Mouse (Mus musculus) small intestine, adult 2 months (tissue): ENCODE results near the gene Them4. TPM values are rescaled to one million over a fixed set of nuclear protein-coding genes. Genes with fewer than 3 reads are reported as not detected.

Experiments used
- H3K27ac ChIP-seq: fragments of 200-500 bp; 2 replicates; pipeline ENCODE4 v1.5.1; 2012; ENCODE audit warnings: low read depth, low read length, control low read depth, inconsistent platforms; ENCODE audit not compliant: insufficient read depth
- H3K27me3 ChIP-seq: fragments of 200-500 bp; 2 replicates; pipeline ENCODE4 v1.6.1; 2012; ENCODE audit warnings: mild to moderate bottlenecking, moderate library complexity, low read length, inconsistent platforms; ENCODE audit not compliant: control insufficient read depth, insufficient read depth
- H3K36me3 ChIP-seq: fragments of 200-500 bp; 2 replicates; pipeline ENCODE4 v1.6.1; 2012; ENCODE audit warnings: mild to moderate bottlenecking, low read length, control low read depth, inconsistent platforms; ENCODE audit not compliant: control insufficient read depth, insufficient read depth
- H3K4me1 ChIP-seq: fragments of 200-500 bp; 2 replicates; pipeline ENCODE4 v1.6.1; 2012; ENCODE audit warnings: low read length, inconsistent platforms, mixed read lengths; ENCODE audit not compliant: control insufficient read depth, insufficient read depth, insufficient read length
- H3K4me3 ChIP-seq: fragments of 200-500 bp; 2 replicates; pipeline ENCODE4 v1.5.1; 2012; ENCODE audit warnings: low read depth, mild to moderate bottlenecking, control low read depth, inconsistent platforms, low read length, moderate library complexity
- CTCF ChIP-seq: fragments of 200-500 bp; IDR thresholded peaks from 2 replicates; pipeline ENCODE4 v1.5.1; 2012; ENCODE audit warnings: low read depth, mild to moderate bottlenecking, control low read depth, inconsistent platforms, low read length, moderate library complexity, mixed read lengths; ENCODE audit not compliant: insufficient replicate concordance, insufficient read length; ENCODE audit errors: extremely low read depth
- POLR2A ChIP-seq: fragments of 200-500 bp; IDR thresholded peaks from 2 replicates; pipeline ENCODE4 v1.6.1; 2012; ENCODE audit warnings: low read depth, mild to moderate bottlenecking, control low read depth, inconsistent platforms, low read length, moderate library complexity
- WGBS: fragments of 180-500 bp; shearing (Covaris S2); methylation state at CpG from one replicate; pipeline ENCODE4 v1.1.7; 2018; 5-methylcytosine and 5-hydroxymethylcytosine counted together
- polyA plus RNA-seq: library from polyadenylated mRNA; depleted of rRNA; stranded (reverse); fragments of >200 nt; gene quantifications from 2 replicates; pipeline ENCODE4 v1.2.3, GENCODE M21; 2012; rRNA removed

The Them4 gene
- polyA plus RNA-seq, 1 experiment, result 1.0 TPM

DNA sequence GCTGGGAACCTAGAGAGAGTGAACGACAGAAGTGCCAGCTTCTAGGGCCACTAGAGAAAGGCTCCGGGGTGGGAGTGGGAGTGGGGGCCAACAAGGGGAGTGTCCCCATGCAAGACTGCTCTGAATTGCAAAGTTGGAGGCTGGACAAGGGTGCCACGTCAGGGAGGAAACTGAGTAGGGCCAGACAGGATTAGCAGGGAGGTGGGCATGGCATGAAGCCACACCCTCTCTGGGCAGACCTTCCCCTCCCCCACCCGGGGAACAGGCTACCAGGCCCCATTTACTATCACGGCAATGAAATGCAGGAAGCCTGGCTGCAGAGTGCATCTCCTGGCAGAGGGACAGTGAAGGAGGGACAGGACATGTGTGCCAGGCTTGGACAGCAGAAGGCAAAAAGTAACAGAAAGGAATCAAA, 63.7 kb downstream of the Them4 start:
- peaks cover 6% of the 10 kb centered on the region for H3K36me3 ChIP-seq
- H3K27me3 ChIP-seq, result no peaks in the 10 kb centered on the region
- H3K4me3 ChIP-seq, result peak overlapping the region; percentile 69
- TF ChIP-seq CTCF (no peak), POLR2A (no peak)
- 3% methylated on average over 5 of the region's 5 CpGs for WGBS
- H3K4me1 ChIP-seq, result peaks cover 50% of the 10 kb centered on the region
- H3K27ac ChIP-seq, result peak overlapping the region; percentile 41

DNA sequence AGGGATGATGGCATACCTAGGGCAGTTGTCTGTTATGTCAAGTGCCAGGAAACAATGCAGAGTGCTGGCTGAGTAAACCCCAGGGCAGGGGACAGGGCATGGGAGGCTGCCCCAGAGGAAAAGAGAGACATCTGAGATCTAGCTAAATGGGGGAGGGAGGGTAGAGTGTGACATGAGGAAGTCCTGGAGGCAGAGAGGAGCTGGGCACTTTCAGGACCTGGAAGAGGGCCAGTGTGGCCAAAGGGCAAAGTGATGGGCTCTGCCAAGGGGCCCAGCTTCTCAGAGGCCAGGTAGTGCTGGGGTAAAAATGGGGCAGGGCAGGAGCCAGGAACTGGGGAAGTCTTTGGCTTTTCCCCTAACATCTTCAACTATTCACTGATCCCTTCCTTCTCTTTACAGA, 64.7 kb downstream of the Them4 start:
- Histone ChIP-seq H3K27ac (peak overlapping the region; percentile 41), H3K4me1 (peaks cover 48% of the 10 kb centered on the region), H3K27me3 (no peaks in the 10 kb centered on the region), H3K36me3 (peaks cover 6% of the 10 kb centered on the region), H3K4me3 (no peak overlapping the region)
- TF ChIP-seq POLR2A, result no peak
- TF ChIP-seq CTCF, result no peak

DNA sequence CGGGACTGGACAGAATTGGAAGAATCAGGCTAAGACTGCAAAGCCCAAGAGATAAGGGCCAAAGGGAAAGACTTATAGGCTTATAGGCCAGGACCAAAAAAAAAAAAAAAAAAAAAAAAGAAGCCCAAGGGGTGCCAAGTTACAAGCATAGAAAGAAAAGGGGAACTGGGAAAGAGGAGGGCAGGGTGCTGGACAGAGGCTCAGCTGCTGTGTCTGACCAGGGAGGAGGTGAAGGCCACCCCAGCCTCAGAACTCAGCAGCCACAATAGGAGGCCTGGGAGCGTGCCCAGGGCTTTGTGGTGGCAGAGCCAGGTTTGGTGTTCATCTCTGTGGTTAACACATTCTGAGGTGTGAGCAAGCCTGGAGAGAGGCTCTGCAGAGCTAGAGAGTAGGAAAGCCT, 65.3 kb downstream of the Them4 start:
- WGBS, result 60% methylated on average over 2 of the region's 2 CpGs
- no peaks in the 10 kb centered on the region for H3K27me3 ChIP-seq
- H3K4me3 ChIP-seq, result no peak overlapping the region
- H3K4me1 ChIP-seq, result peaks cover 44% of the 10 kb centered on the region
- no peak overlapping the region for H3K27ac ChIP-seq
- peaks cover 9% of the 10 kb centered on the region for H3K36me3 ChIP-seq
- TF ChIP-seq CTCF (no peak), POLR2A (no peak)

DNA sequence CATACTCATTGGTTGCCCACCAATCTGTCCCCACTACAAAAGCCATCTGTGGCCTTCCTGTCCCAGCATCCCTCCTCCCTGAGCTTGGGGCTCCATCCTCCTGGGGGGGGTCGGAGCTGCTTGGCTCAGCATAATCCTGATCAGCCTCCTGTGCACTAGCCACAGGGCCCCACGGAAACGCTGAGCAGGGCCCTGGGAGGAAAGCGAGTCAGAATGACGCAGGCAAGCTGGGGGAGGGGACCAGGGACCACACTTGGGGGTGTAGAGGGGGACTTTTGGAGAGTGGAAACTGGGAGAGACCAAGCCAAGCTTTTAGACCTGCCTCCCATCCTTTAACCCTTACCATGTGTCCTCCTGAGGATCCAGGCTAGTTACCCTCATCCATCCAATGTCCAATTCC, 66.0 kb downstream of the Them4 start:
- TF ChIP-seq CTCF, result no peak
- no peak for TF ChIP-seq POLR2A
- Histone ChIP-seq H3K4me3 (no peak overlapping the region), H3K27me3 (no peaks in the 10 kb centered on the region), H3K36me3 (peaks cover 10% of the 10 kb centered on the region), H3K27ac (no peak overlapping the region), H3K4me1 (peaks cover 42% of the 10 kb centered on the region)
- 86% methylated on average over 5 of the region's 5 CpGs for WGBS

DNA sequence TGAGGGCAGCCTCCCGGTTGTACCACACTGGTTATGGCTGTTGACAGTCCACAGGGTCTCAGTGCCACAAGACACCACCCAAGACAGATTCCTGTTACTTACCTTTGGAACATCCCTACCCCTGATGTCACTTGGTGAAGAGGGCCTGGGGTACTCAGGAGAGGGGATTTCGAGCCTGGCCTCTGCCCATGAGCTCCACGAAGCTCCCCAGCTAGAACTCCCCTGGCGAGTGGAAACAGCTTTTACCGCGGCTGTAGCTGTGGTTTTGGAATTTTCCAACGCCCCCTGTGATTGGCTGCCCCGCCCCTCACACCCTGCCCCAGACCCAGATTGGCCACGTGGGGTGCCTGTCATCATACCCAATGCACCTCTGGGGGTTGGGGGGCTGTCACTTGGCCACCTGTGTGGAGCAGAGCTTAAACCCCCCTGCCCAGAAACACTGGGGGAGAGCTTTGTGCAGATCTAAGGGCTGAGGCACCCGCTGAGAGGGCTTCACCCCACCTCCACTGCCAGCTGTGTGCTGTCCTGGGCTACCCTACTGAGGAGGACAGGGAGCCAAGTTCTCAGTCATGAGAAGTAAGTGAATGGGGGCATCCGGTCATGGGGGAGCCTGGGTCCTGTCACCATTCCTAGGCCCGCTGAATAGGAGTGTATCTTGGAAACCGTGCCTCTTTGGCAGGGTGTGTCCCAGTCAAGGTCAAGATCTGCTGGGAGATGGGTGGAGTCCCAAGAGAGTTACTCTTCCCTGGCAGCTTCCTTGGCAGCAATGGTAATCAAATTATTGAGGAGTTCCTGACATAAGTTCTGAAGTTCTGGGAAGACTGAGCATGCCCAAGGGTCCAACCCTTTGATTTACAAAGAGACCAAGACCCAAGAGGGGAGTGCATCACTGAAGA, 67.4 kb downstream of the Them4 start:
- H3K27ac ChIP-seq, result no peak overlapping the region
- no peak for TF ChIP-seq CTCF
- TF ChIP-seq POLR2A, result no peak
- no peaks in the 10 kb centered on the region for H3K27me3 ChIP-seq
- peaks cover 36% of the 10 kb centered on the region for H3K4me1 ChIP-seq
- WGBS, result 39% methylated on average over 13 of the region's 13 CpGs
- peaks cover 10% of the 10 kb centered on the region for H3K36me3 ChIP-seq
- peak overlapping the region; percentile 4; the same call in 1 of the 2 replicates for H3K4me3 ChIP-seq

DNA sequence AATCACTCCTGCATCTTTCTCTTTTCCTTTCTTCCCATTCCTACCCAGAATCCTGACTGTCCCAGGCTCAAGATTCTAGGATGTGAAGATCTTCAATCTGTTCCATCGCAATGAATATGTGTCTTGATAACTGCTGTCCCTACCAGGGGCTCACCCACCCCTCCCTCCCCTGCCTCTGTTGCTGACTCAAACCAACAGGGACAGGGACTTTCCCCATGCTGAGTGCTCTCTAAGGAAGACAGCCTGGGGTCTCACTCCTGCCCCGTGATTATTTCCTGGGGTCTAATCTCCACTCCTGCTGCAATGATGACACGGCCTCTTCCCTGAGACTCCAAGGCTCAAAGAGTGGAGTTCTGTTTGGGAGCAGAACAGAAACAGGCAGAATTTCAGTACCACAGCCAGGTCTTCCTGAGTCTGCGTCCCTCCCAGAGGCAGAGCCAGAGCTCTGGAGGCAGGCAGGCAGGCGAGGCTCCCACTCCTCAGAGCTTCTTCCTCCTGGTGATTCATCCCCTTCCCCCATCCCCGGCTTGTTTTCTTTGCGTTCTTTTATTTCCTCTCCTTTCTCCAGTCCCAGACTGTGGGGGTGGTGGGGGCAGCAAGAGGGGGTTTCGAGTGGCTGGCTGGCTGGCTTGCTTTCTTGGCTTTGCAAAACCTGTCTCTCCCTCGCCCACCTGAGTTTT, 70.1 kb downstream of the Them4 start:
- Histone ChIP-seq H3K27me3 (no peaks in the 10 kb centered on the region), H3K36me3 (peaks cover 10% of the 10 kb centered on the region), H3K4me3 (no peak overlapping the region), H3K4me1 (peaks cover 21% of the 10 kb centered on the region), H3K27ac (no peak overlapping the region)
- WGBS, result 62% methylated on average over 9 of the region's 9 CpGs
- TF ChIP-seq CTCF (no peak), POLR2A (no peak)

Other genes starting within 250 kb of the Them4 start
- gene Gm10697, start 237.4 kb upstream of the Them4 start, polyA plus RNA-seq, result not detected in 2 replicates
- not detected in 2 replicates for gene Gm10696, start 131.9 kb upstream of the Them4 start, polyA plus RNA-seq
- not detected in 2 replicates for gene Gm5286, start 113.4 kb upstream of the Them4 start, polyA plus RNA-seq
- gene Gm4778, start 46.1 kb upstream of the Them4 start, polyA plus RNA-seq, result not detected in 2 replicates
- gene Them5, start 32.0 kb downstream of the Them4 start, polyA plus RNA-seq, result not detected in 2 replicates
- gene C2cd4d, start 52.3 kb downstream of the Them4 start, polyA plus RNA-seq, result 1.4 and 3.7 TPM in 2 replicates
- 10.2 and 28.3 TPM in 2 replicates for gene Rorc, start 62.7 kb downstream of the Them4 start, polyA plus RNA-seq
- 0.23 and 0.42 TPM in 2 replicates for gene Lingo4, start 88.4 kb downstream of the Them4 start, polyA plus RNA-seq
- not detected in 2 replicates for gene Tdrkh, start 103.2 kb downstream of the Them4 start, polyA plus RNA-seq
- 17.3 and 20.6 TPM in 2 replicates for gene Mrpl9, start 133.2 kb downstream of the Them4 start, polyA plus RNA-seq
- gene Oaz3, start 133.8 kb downstream of the Them4 start, polyA plus RNA-seq, result not detected in 2 replicates
- gene Celf3, start 168.2 kb downstream of the Them4 start, polyA plus RNA-seq, result 12.1 and 26.1 TPM in 2 replicates
- gene Riiad1, start 170.3 kb downstream of the Them4 start, polyA plus RNA-seq, result 0.23 TPM in 1 of 2 replicates, not detected in the other